Mouse (Mus musculus) liver, postnatal 0 days (tissue): ENCODE data around the gene L3mbtl4. TPM values are rescaled to one million over a fixed set of nuclear protein-coding genes. Genes with fewer than 3 reads are reported as not detected.
"Not testable (repeated sequence)": the region's sequence is repeated elsewhere in the genome, so short reads cannot be mapped to it uniquely, and the experiment has no call there.

Source experiments
- ATAC-seq: fragments of 200-750 bp; cut with Nextera tagmentation; 2 replicates; pipeline ENCODE4 v1.8.0; 2017; ENCODE audit warnings: mild to moderate bottlenecking, moderate library complexity
- DNase-seq: peaks from one replicate; pipeline ENCODE4 v3.0.0-alpha.2; 2016
- H3K27ac ChIP-seq: fragments of 300-500 bp; sonication (generic); 2 replicates; pipeline ENCODE4 v1.5.1; 2014; ENCODE audit warnings: antibody characterized with exemption, moderate library complexity, mild to moderate bottlenecking, low read depth
- H3K27me3 ChIP-seq: fragments of 300-500 bp; sonication (generic); 2 replicates; pipeline ENCODE4 v1.6.1; 2014; ENCODE audit warnings: low read length, control low read depth, mixed read lengths; ENCODE audit not compliant: insufficient read depth
- H3K36me3 ChIP-seq: fragments of 300-500 bp; sonication (generic); replicated peaks from 2 replicates; pipeline ENCODE4 v1.6.1; 2014; ENCODE audit warnings: mild to moderate bottlenecking, control low read depth, low read length, moderate library complexity, mixed read lengths; ENCODE audit not compliant: insufficient read depth
- H3K4me1 ChIP-seq: fragments of 300-500 bp; sonication (generic); 2 replicates; pipeline ENCODE4 v1.6.1; 2014; ENCODE audit warnings: antibody characterized with exemption, mild to moderate bottlenecking, control low read depth; ENCODE audit not compliant: insufficient read depth
- H3K4me2 ChIP-seq: fragments of 300-500 bp; sonication (generic); 2 replicates; pipeline ENCODE4 v1.6.1; 2014; ENCODE audit warnings: low read depth, mild to moderate bottlenecking, low read length, moderate library complexity, mixed read lengths
- H3K4me3 ChIP-seq: fragments of 300-500 bp; sonication (generic); 2 replicates; pipeline ENCODE4 v1.5.1; 2014; ENCODE audit warnings: low read depth, low read length
- H3K9ac ChIP-seq: fragments of 300-500 bp; sonication (generic); replicated peaks from 2 replicates; pipeline ENCODE4 v1.6.1; 2014; ENCODE audit warnings: mild to moderate bottlenecking, moderate library complexity
- H3K9me3 ChIP-seq: fragments of 300-500 bp; sonication (generic); 2 replicates; pipeline ENCODE4 v1.6.1; 2016; ENCODE audit warnings: mild to moderate bottlenecking, control low read depth, low read length, mixed read lengths
- CTCF ChIP-seq: sonication (generic); IDR thresholded peaks from 2 replicates; pipeline ENCODE4 v1.5.1; 2016; ENCODE audit warnings: antibody characterized with exemption, low read depth
- EP300 ChIP-seq: IDR thresholded peaks from 2 replicates; pipeline ENCODE4 v1.6.1; 2016; ENCODE audit warnings: antibody characterized with exemption, low read depth, mild to moderate bottlenecking
- WGBS: fragments of 180-500 bp; shearing (Covaris S2); extraction: QIAGEN DNeasy Blood & Tissue Kit; methylation state at CpG from one replicate; pipeline ENCODE4 v1.1.7; 2014; ENCODE audit not compliant: insufficient replicate concordance; 5-methylcytosine and 5-hydroxymethylcytosine counted together
- polyA plus RNA-seq: library from polyadenylated mRNA; unstranded; fragments of >200 nt; fragmentation: Nextera tagmentation; extraction: Ambion mirVana; gene quantifications from 2 replicates; pipeline ENCODE4 v1.2.1, GENCODE M21; 2015

Gene L3mbtl4
- polyA plus RNA-seq, 1 experiment from 2014 or later: not detected

GRCm38 (mm10) chr17:68492231-68492630 lies 218.6 kb downstream of the L3mbtl4 start:
- H3K27ac ChIP-seq: no peak overlapping the region
- no peak for ATAC-seq
- H3K4me1 ChIP-seq: no peaks in the 10 kb centered on the region
- H3K9ac ChIP-seq: no peak overlapping the region
- H3K4me3 ChIP-seq: no peak overlapping the region
- 64% methylated on average over 3 of the region's 3 CpGs for WGBS
- no peaks in the 10 kb centered on the region for H3K27me3 ChIP-seq
- no peak for TF ChIP-seq CTCF
- no peak for TF ChIP-seq EP300
- no peak for DNase-seq
- H3K9me3 ChIP-seq: no peaks in the 10 kb centered on the region
- H3K36me3 ChIP-seq: no peaks in the 10 kb centered on the region
- H3K4me2 ChIP-seq: no peak overlapping the region

- not testable (repeated sequence) for H3K4me3 ChIP-seq, H3K27me3 ChIP-seq, H3K4me1 ChIP-seq, DNase-seq, ATAC-seq, H3K36me3 ChIP-seq, H3K4me2 ChIP-seq, H3K27ac ChIP-seq, H3K9ac ChIP-seq, H3K9me3 ChIP-seq
- WGBS: 74% methylated on average over 2 of the region's 4 CpGs
These were observed 229.4 kb downstream of the L3mbtl4 start for GRCm38 (mm10) chr17:68502998-68503397.

- Histone ChIP-seq H3K36me3 (no peaks in the 10 kb centered on the region), H3K9ac (no peak overlapping the region), H3K27me3 (no peaks in the 10 kb centered on the region), H3K27ac (no peak overlapping the region), H3K4me3 (no peak overlapping the region), H3K4me1 (no peaks in the 10 kb centered on the region), H3K9me3 (no peaks in the 10 kb centered on the region), H3K4me2 (no peak overlapping the region)
- no peak for ATAC-seq
- TF ChIP-seq EP300: no peak
- TF ChIP-seq CTCF: no peak
- DNase-seq: no peak
- 73% methylated on average over 9 of the region's 9 CpGs for WGBS
These were observed 286.1 kb downstream of the L3mbtl4 start for GRCm38 (mm10) chr17:68559698-68560097.

GRCm38 (mm10) chr17:68560264-68560663 lies 286.7 kb downstream of the L3mbtl4 start:
- WGBS: 50% methylated on average over 1 of the region's 1 CpGs
- Histone ChIP-seq H3K4me1 (no peaks in the 10 kb centered on the region), H3K27ac (no peak overlapping the region)

GRCm38 (mm10) chr17:68571806-68572205 lies 298.2 kb downstream of the L3mbtl4 start:
- Histone ChIP-seq H3K27ac (no peak overlapping the region), H3K36me3 (no peaks in the 10 kb centered on the region), H3K9ac (no peak overlapping the region), H3K4me2 (no peak overlapping the region), H3K9me3 (no peaks in the 10 kb centered on the region), H3K27me3 (no peaks in the 10 kb centered on the region), H3K4me3 (no peak overlapping the region), H3K4me1 (no peaks in the 10 kb centered on the region)
- WGBS: 77% methylated on average over 6 of the region's 6 CpGs
- TF ChIP-seq EP300 (no peak), CTCF (no peak)
- no peak for DNase-seq
- ATAC-seq: no peak

More at GRCm38 (mm10) chr17:68560264-68560663, 286.7 kb downstream of the L3mbtl4 start:
- Histone ChIP-seq H3K9me3 (no peaks in the 10 kb centered on the region), H3K36me3 (no peaks in the 10 kb centered on the region), H3K4me2 (no peak overlapping the region), H3K4me3 (no peak overlapping the region), H3K27me3 (no peaks in the 10 kb centered on the region), H3K9ac (no peak overlapping the region)
- DNase-seq (no peak), ATAC-seq (no peak)
- TF ChIP-seq EP300 (no peak), CTCF (no peak)

GRCm38 (mm10) chr17:68585195-68585594 lies 311.6 kb downstream of the L3mbtl4 start:
- H3K9me3 ChIP-seq: no peaks in the 10 kb centered on the region
- no peaks in the 10 kb centered on the region for H3K4me1 ChIP-seq
- ATAC-seq (no peak), DNase-seq (no peak)
- no peak overlapping the region for H3K9ac ChIP-seq
- no peaks in the 10 kb centered on the region for H3K27me3 ChIP-seq
- no peak overlapping the region for H3K4me2 ChIP-seq
- TF ChIP-seq CTCF (no peak), EP300 (no peak)
- no peaks in the 10 kb centered on the region for H3K36me3 ChIP-seq
- H3K4me3 ChIP-seq: no peak overlapping the region
- H3K27ac ChIP-seq: no peak overlapping the region
- 70% methylated on average over 3 of the region's 3 CpGs for WGBS

- no peak overlapping the region for H3K4me2 ChIP-seq
- H3K4me3 ChIP-seq: no peak overlapping the region
- H3K27ac ChIP-seq: no peak overlapping the region
- 61% methylated on average over 4 of the region's 4 CpGs for WGBS
- no peaks in the 10 kb centered on the region for H3K27me3 ChIP-seq
- TF ChIP-seq EP300 (no peak), CTCF (no peak)
- no peak overlapping the region for H3K9ac ChIP-seq
- no peaks in the 10 kb centered on the region for H3K9me3 ChIP-seq
- DNase-seq (no peak), ATAC-seq (no peak)
- H3K36me3 ChIP-seq: no peaks in the 10 kb centered on the region
- H3K4me1 ChIP-seq: no peaks in the 10 kb centered on the region
These were observed 318.0 kb downstream of the L3mbtl4 start for GRCm38 (mm10) chr17:68591619-68592018.
